Mouse (Mus musculus): Measurements from ENCODE around the gene Matk. TPM values are rescaled to one million over a fixed set of nuclear protein-coding genes. Genes with fewer than 3 reads are reported as not detected.

Matk gene
- polyA plus RNA-seq, 1 experiment from 2014 or later: 2.6 TPM

GRCm38 (mm10) chr10:81293334-81294030, 40.7 kb downstream of the Matk start:
- Histone ChIP-seq H3K36me3 (ENCODE audit: control insufficient read depth, insufficient read depth, low read length) (no peaks in the 10 kb centered on the region), H3K27ac (ENCODE audit: low read depth, low read length) (peak overlapping the region; percentile 65; the same call in 1 of the 2 replicates), H3K4me1 (replicated peaks; ENCODE audit: control insufficient read depth, insufficient read depth, low read length) (peaks cover 20% of the 10 kb centered on the region; the same call in 1 of the 2 replicates), H3K9ac (ENCODE audit: low read length) (peak overlapping the region; percentile 90), H3K4me3 (ENCODE audit: low read depth, low read length) (peak overlapping the region; percentile 82), H3K27me3 (ENCODE audit: control insufficient read depth, insufficient read depth, low read length) (peaks cover 20% of the 10 kb centered on the region), H3K9me3 (ENCODE audit: control insufficient read depth, low read length) (no peaks in the 10 kb centered on the region), H3K4me2 (ENCODE audit: low read depth, low read length, severe bottlenecking) (peak overlapping the region; percentile 95)
- 6% methylated on average over 25 of the region's 25 CpGs for WGBS
- DNase-seq (ENCODE audit: low spot score): no peak
- ATAC-seq (replicated peaks; ENCODE audit: low FRiP score): peak; percentile 1; the same call in 1 of the 2 replicates

GRCm38 (mm10) chr10:81294442-81294841, 41.7 kb downstream of the Matk start:
- H3K9ac ChIP-seq (ENCODE audit: low read length): peak overlapping the region; percentile 8; the same call in 1 of the 2 replicates
- no peak overlapping the region for H3K27ac ChIP-seq (ENCODE audit: low read depth, low read length)
- H3K36me3 ChIP-seq (ENCODE audit: control insufficient read depth, insufficient read depth, low read length): no peaks in the 10 kb centered on the region

GRCm38 (mm10) chr10:81295185-81295584, 42.5 kb downstream of the Matk start:
- Histone ChIP-seq H3K4me3 (ENCODE audit: low read depth, low read length) (no peak overlapping the region), H3K9ac (ENCODE audit: low read length) (no peak overlapping the region), H3K4me1 (replicated peaks; ENCODE audit: control insufficient read depth, insufficient read depth, low read length) (peaks cover 20% of the 10 kb centered on the region; the same call in 1 of the 2 replicates), H3K4me2 (ENCODE audit: low read depth, low read length, severe bottlenecking) (no peak overlapping the region), H3K27me3 (ENCODE audit: control insufficient read depth, insufficient read depth, low read length) (peaks cover 13% of the 10 kb centered on the region), H3K9me3 (ENCODE audit: control insufficient read depth, low read length) (no peaks in the 10 kb centered on the region), H3K27ac (ENCODE audit: low read depth, low read length) (no peak overlapping the region), H3K36me3 (ENCODE audit: control insufficient read depth, insufficient read depth, low read length) (no peaks in the 10 kb centered on the region)
- no peak for DNase-seq (ENCODE audit: low spot score)
- ATAC-seq (replicated peaks; ENCODE audit: low FRiP score): no peak
- WGBS: 91% methylated on average over 6 of the region's 6 CpGs

More at GRCm38 (mm10) chr10:81294442-81294841, 41.7 kb downstream of the Matk start:
- H3K4me2 ChIP-seq (ENCODE audit: low read depth, low read length, severe bottlenecking): peak overlapping the region; percentile 95
- DNase-seq (ENCODE audit: low spot score) (no peak), ATAC-seq (replicated peaks; ENCODE audit: low FRiP score) (no peak)
- peaks cover 19% of the 10 kb centered on the region for H3K27me3 ChIP-seq (ENCODE audit: control insufficient read depth, insufficient read depth, low read length)
- H3K4me1 ChIP-seq (replicated peaks; ENCODE audit: control insufficient read depth, insufficient read depth, low read length): peaks cover 20% of the 10 kb centered on the region; the same call in 1 of the 2 replicates
- WGBS: 70% methylated on average over 8 of the region's 8 CpGs
- no peaks in the 10 kb centered on the region for H3K9me3 ChIP-seq (ENCODE audit: control insufficient read depth, low read length)
- peak overlapping the region; percentile 5; the same call in 1 of the 2 replicates for H3K4me3 ChIP-seq (ENCODE audit: low read depth, low read length)

- no peak overlapping the region for H3K4me3 ChIP-seq (ENCODE audit: low read depth, low read length)
- WGBS: 83% methylated on average over 6 of the region's 6 CpGs
- ATAC-seq (replicated peaks; ENCODE audit: low FRiP score): no peak
- no peak overlapping the region for H3K9ac ChIP-seq (ENCODE audit: low read length)
- no peaks in the 10 kb centered on the region for H3K36me3 ChIP-seq (ENCODE audit: control insufficient read depth, insufficient read depth, low read length)
- no peak overlapping the region for H3K27ac ChIP-seq (ENCODE audit: low read depth, low read length)
- no peaks in the 10 kb centered on the region for H3K9me3 ChIP-seq (ENCODE audit: control insufficient read depth, low read length)
- no peak overlapping the region for H3K4me2 ChIP-seq (ENCODE audit: low read depth, low read length, severe bottlenecking)
- peaks cover 17% of the 10 kb centered on the region; the same call in 1 of the 2 replicates for H3K4me1 ChIP-seq (replicated peaks; ENCODE audit: control insufficient read depth, insufficient read depth, low read length)
- DNase-seq (ENCODE audit: low spot score): no peak
- H3K27me3 ChIP-seq (ENCODE audit: control insufficient read depth, insufficient read depth, low read length): no peaks in the 10 kb centered on the region
These were observed 44.5 kb downstream of the Matk start for GRCm38 (mm10) chr10:81297246-81297645.

GRCm38 (mm10) chr10:81297845-81298244, 45.1 kb downstream of the Matk start:
- H3K4me1 ChIP-seq (replicated peaks; ENCODE audit: control insufficient read depth, insufficient read depth, low read length): peaks cover 17% of the 10 kb centered on the region; the same call in 1 of the 2 replicates
- H3K27ac ChIP-seq (ENCODE audit: low read depth, low read length): no peak overlapping the region

GRCm38 (mm10) chr10:81298369-81299100, 45.8 kb downstream of the Matk start:
- H3K36me3 ChIP-seq (ENCODE audit: control insufficient read depth, insufficient read depth, low read length): no peaks in the 10 kb centered on the region
- H3K4me1 ChIP-seq (replicated peaks; ENCODE audit: control insufficient read depth, insufficient read depth, low read length): peaks cover 16% of the 10 kb centered on the region; the same call in 1 of the 2 replicates
- DNase-seq (ENCODE audit: low spot score) (no peak), ATAC-seq (replicated peaks; ENCODE audit: low FRiP score) (no peak)
- no peak overlapping the region for H3K4me2 ChIP-seq (ENCODE audit: low read depth, low read length, severe bottlenecking)
- H3K9ac ChIP-seq (ENCODE audit: low read length): no peak overlapping the region
- H3K27ac ChIP-seq (ENCODE audit: low read depth, low read length): no peak overlapping the region
- no peaks in the 10 kb centered on the region for H3K9me3 ChIP-seq (ENCODE audit: control insufficient read depth, low read length)
- no peak overlapping the region for H3K4me3 ChIP-seq (ENCODE audit: low read depth, low read length)
- no peaks in the 10 kb centered on the region for H3K27me3 ChIP-seq (ENCODE audit: control insufficient read depth, insufficient read depth, low read length)
- WGBS: 96% methylated on average over 17 of the region's 17 CpGs

More at GRCm38 (mm10) chr10:81297845-81298244, 45.1 kb downstream of the Matk start:
- Histone ChIP-seq H3K27me3 (ENCODE audit: control insufficient read depth, insufficient read depth, low read length) (no peaks in the 10 kb centered on the region), H3K9me3 (ENCODE audit: control insufficient read depth, low read length) (no peaks in the 10 kb centered on the region), H3K36me3 (ENCODE audit: control insufficient read depth, insufficient read depth, low read length) (no peaks in the 10 kb centered on the region), H3K9ac (ENCODE audit: low read length) (no peak overlapping the region), H3K4me3 (ENCODE audit: low read depth, low read length) (no peak overlapping the region), H3K4me2 (ENCODE audit: low read depth, low read length, severe bottlenecking) (no peak overlapping the region)
- no peak for ATAC-seq (replicated peaks; ENCODE audit: low FRiP score)
- no peak for DNase-seq (ENCODE audit: low spot score)
- 79% methylated on average over 10 of the region's 10 CpGs for WGBS

GRCm38 (mm10) chr10:81299585-81300351, 47.0 kb downstream of the Matk start:
- 92% methylated on average over 14 of the region's 14 CpGs for WGBS
- no peak overlapping the region for H3K27ac ChIP-seq (ENCODE audit: low read depth, low read length)
- peaks cover 4% of the 10 kb centered on the region; the same call in 1 of the 2 replicates for H3K4me1 ChIP-seq (replicated peaks; ENCODE audit: control insufficient read depth, insufficient read depth, low read length)
- H3K27me3 ChIP-seq (ENCODE audit: control insufficient read depth, insufficient read depth, low read length): no peaks in the 10 kb centered on the region
- H3K9ac ChIP-seq (ENCODE audit: low read length): no peak overlapping the region
- H3K36me3 ChIP-seq (ENCODE audit: control insufficient read depth, insufficient read depth, low read length): no peaks in the 10 kb centered on the region
- H3K9me3 ChIP-seq (ENCODE audit: control insufficient read depth, low read length): no peaks in the 10 kb centered on the region
- no peak overlapping the region for H3K4me3 ChIP-seq (ENCODE audit: low read depth, low read length)
- DNase-seq (ENCODE audit: low spot score) (no peak), ATAC-seq (replicated peaks; ENCODE audit: low FRiP score) (no peak)
- no peak overlapping the region for H3K4me2 ChIP-seq (ENCODE audit: low read depth, low read length, severe bottlenecking)

- no peak for ATAC-seq (replicated peaks; ENCODE audit: low FRiP score)
- Histone ChIP-seq H3K9me3 (ENCODE audit: control insufficient read depth, low read length) (no peaks in the 10 kb centered on the region), H3K4me3 (ENCODE audit: low read depth, low read length) (no peak overlapping the region), H3K27ac (ENCODE audit: low read depth, low read length) (no peak overlapping the region), H3K36me3 (ENCODE audit: control insufficient read depth, insufficient read depth, low read length) (no peaks in the 10 kb centered on the region), H3K4me1 (replicated peaks; ENCODE audit: control insufficient read depth, insufficient read depth, low read length) (peaks cover 2% of the 10 kb centered on the region; the same call in 1 of the 2 replicates), H3K4me2 (ENCODE audit: low read depth, low read length, severe bottlenecking) (no peak overlapping the region), H3K27me3 (ENCODE audit: control insufficient read depth, insufficient read depth, low read length) (no peaks in the 10 kb centered on the region), H3K9ac (ENCODE audit: low read length) (no peak overlapping the region)
- 86% methylated on average over 9 of the region's 9 CpGs for WGBS
- DNase-seq (ENCODE audit: low spot score): no peak
These were observed 47.7 kb downstream of the Matk start for GRCm38 (mm10) chr10:81300352-81300907.
